In genomic region chr6:137126861-137127260, GRCm38 (mm10) we compare ENCODE assay signal across 23 mouse cellular contexts. TPM values are rescaled to one million over a fixed set of nuclear protein-coding genes. Genes with fewer than 3 reads are reported as not detected.
DNase-seq lines count a peak whose midpoint lies in the region; ATAC-seq lines count a peak whose summit lies in the region.
"Had no signal": no experiment of that assay in that cellular context is flagged by ENCODE, and none has a peak within 500 bp of the region (broad histone marks: within the 10 kb centered on the region; RNA-seq: fewer than 3 reads in every experiment).

No protein-coding gene starts in this region.

- H3K36me3 ChIP-seq in heart, embryonic 11.5 days (ENCODE audit: control insufficient read depth, insufficient read depth, low read length), result no peaks in the 10 kb centered on the region
- no peaks in the 10 kb centered on the region for H3K36me3 ChIP-seq in limb, embryonic 12.5 days
- no peaks in the 10 kb centered on the region for H3K36me3 ChIP-seq in limb, embryonic 10.5 days
- H3K36me3 ChIP-seq in embryonic facial prominence, embryonic 15.5 days, result no peaks in the 10 kb centered on the region
- no peaks in the 10 kb centered on the region for H3K36me3 ChIP-seq in stomach, embryonic 15.5 days
- H3K36me3 ChIP-seq: hindbrain, embryonic 13.5 days; limb, embryonic 13.5 days; liver, embryonic 15.5 days; midbrain, embryonic 12.5 days had no signal

- H3K9ac ChIP-seq in heart, embryonic 11.5 days (ENCODE audit: low read depth, low read length), result no peak overlapping the region
- H3K9ac ChIP-seq in limb, embryonic 12.5 days (replicated peaks), result no peak overlapping the region
- no peak overlapping the region for H3K9ac ChIP-seq in embryonic facial prominence, embryonic 15.5 days
- H3K9ac ChIP-seq in stomach, embryonic 15.5 days, result no peak overlapping the region
- H3K9ac ChIP-seq: forebrain, embryonic 13.5 days; hindbrain, embryonic 13.5 days; limb, embryonic 13.5 days; liver, embryonic 15.5 days; midbrain, embryonic 12.5 days had no signal

- 0 out of 2 replicates have a peak overlapping the region, but pooled peaks have one; percentile 41 for H3K27ac ChIP-seq in heart, embryonic 11.5 days (ENCODE audit: low read depth, low read length)
- H3K27ac ChIP-seq in limb, embryonic 12.5 days, result peak overlapping the region; percentile 50; the same call in 1 of the 2 replicates
- no peak overlapping the region for H3K27ac ChIP-seq in limb, embryonic 10.5 days
- peak overlapping the region; percentile 55 for H3K27ac ChIP-seq in embryonic facial prominence, embryonic 15.5 days (replicated peaks)
- peak overlapping the region; percentile 68 for H3K27ac ChIP-seq in stomach, embryonic 15.5 days
- H3K27ac ChIP-seq: forebrain, embryonic 13.5 days; hindbrain, embryonic 13.5 days; layer of hippocampus, adult 2 months; left cerebral cortex, adult 2 months; liver, embryonic 15.5 days; macrophage; midbrain, embryonic 12.5 days had no signal

- H3K9me3 ChIP-seq in heart, embryonic 11.5 days (replicated peaks; ENCODE audit: control insufficient read depth, low read length), result no peaks in the 10 kb centered on the region
- no peaks in the 10 kb centered on the region for H3K9me3 ChIP-seq in limb, embryonic 12.5 days
- no peaks in the 10 kb centered on the region for H3K9me3 ChIP-seq in limb, embryonic 10.5 days (replicated peaks)
- H3K9me3 ChIP-seq in embryonic facial prominence, embryonic 15.5 days (replicated peaks), result no peaks in the 10 kb centered on the region
- H3K9me3 ChIP-seq in stomach, embryonic 15.5 days, result no peaks in the 10 kb centered on the region
- H3K9me3 ChIP-seq: forebrain, embryonic 13.5 days; hindbrain, embryonic 13.5 days; limb, embryonic 13.5 days; liver, embryonic 15.5 days; midbrain, embryonic 12.5 days had no signal

- peaks cover 15% of the 10 kb centered on the region for H3K4me1 ChIP-seq in heart, embryonic 11.5 days (ENCODE audit: control insufficient read depth, insufficient read depth, low read length)
- peaks cover 16% of the 10 kb centered on the region for H3K4me1 ChIP-seq in limb, embryonic 12.5 days (replicated peaks)
- peaks cover 28% of the 10 kb centered on the region for H3K4me1 ChIP-seq in limb, embryonic 10.5 days
- H3K4me1 ChIP-seq in embryonic facial prominence, embryonic 15.5 days, result peaks cover 15% of the 10 kb centered on the region
- H3K4me1 ChIP-seq in stomach, embryonic 15.5 days, result peaks cover 12% of the 10 kb centered on the region
- H3K4me1 ChIP-seq: forebrain, embryonic 13.5 days; liver, embryonic 15.5 days; midbrain, embryonic 12.5 days had no signal

- no peak overlapping the region for H3K4me3 ChIP-seq in heart, embryonic 11.5 days (ENCODE audit: low read depth, low read length)
- no peak overlapping the region for H3K4me3 ChIP-seq in limb, embryonic 12.5 days (replicated peaks)
- no peak overlapping the region for H3K4me3 ChIP-seq in limb, embryonic 10.5 days
- no peak overlapping the region for H3K4me3 ChIP-seq in embryonic facial prominence, embryonic 15.5 days (replicated peaks)
- no peak overlapping the region for H3K4me3 ChIP-seq in stomach, embryonic 15.5 days (replicated peaks)
- H3K4me3 ChIP-seq: forebrain, embryonic 13.5 days; hindbrain, embryonic 13.5 days; layer of hippocampus, adult 2 months; left cerebral cortex, adult 2 months; limb, embryonic 13.5 days; liver, embryonic 15.5 days; midbrain, embryonic 12.5 days had no signal

- 62% methylated on average over 5 of the region's 5 CpGs for WGBS in heart, embryonic 11.5 days (ENCODE audit: insufficient replicate concordance)
- 51% methylated on average over 5 of the region's 5 CpGs for WGBS in limb, embryonic 12.5 days
- WGBS in limb, embryonic 10.5 days, result 54% methylated on average over 5 of the region's 5 CpGs
- WGBS in embryonic facial prominence, embryonic 15.5 days, result 47% methylated on average over 5 of the region's 5 CpGs
- WGBS in stomach, embryonic 15.5 days, result 28% methylated on average over 5 of the region's 5 CpGs

- no peaks in the 10 kb centered on the region for H3K27me3 ChIP-seq in heart, embryonic 11.5 days (ENCODE audit: control insufficient read depth, insufficient read depth, low read length)
- no peaks in the 10 kb centered on the region for H3K27me3 ChIP-seq in limb, embryonic 12.5 days
- H3K27me3 ChIP-seq in limb, embryonic 10.5 days (ENCODE audit: low read depth, poor library complexity, severe bottlenecking), result no peaks in the 10 kb centered on the region
- no peaks in the 10 kb centered on the region for H3K27me3 ChIP-seq in embryonic facial prominence, embryonic 15.5 days
- H3K27me3 ChIP-seq in stomach, embryonic 15.5 days (replicated peaks), result no peaks in the 10 kb centered on the region
- H3K27me3 ChIP-seq: forebrain, embryonic 13.5 days; hindbrain, embryonic 13.5 days; limb, embryonic 13.5 days; liver, embryonic 15.5 days; midbrain, embryonic 12.5 days; Patski had no signal

- ATAC-seq in heart, embryonic 11.5 days (replicated peaks; ENCODE audit: insufficient number of reproducible peaks, low FRiP score, low TSS enrichment), result no peak
- no peak for ATAC-seq in limb, embryonic 12.5 days (ENCODE audit: insufficient number of reproducible peaks, insufficient read depth, low FRiP score, low TSS enrichment, low read depth)
- ATAC-seq in embryonic facial prominence, embryonic 15.5 days (ENCODE audit: insufficient number of reproducible peaks, low FRiP score, low TSS enrichment, low read depth), result no peak
- no peak for ATAC-seq in stomach, embryonic 15.5 days (ENCODE audit: insufficient read depth, low FRiP score, low read depth)
- ATAC-seq: activated CD4-positive, CD25-positive, alpha-beta regulatory T cell, adult 4 months; forebrain, embryonic 13.5 days had no signal

- no peak overlapping the region for H3K4me2 ChIP-seq in heart, embryonic 11.5 days
- no peak overlapping the region for H3K4me2 ChIP-seq in limb, embryonic 12.5 days
- H3K4me2 ChIP-seq in embryonic facial prominence, embryonic 15.5 days (replicated peaks), result no peak overlapping the region
- no peak overlapping the region for H3K4me2 ChIP-seq in stomach, embryonic 15.5 days
- H3K4me2 ChIP-seq: forebrain, embryonic 13.5 days; hindbrain, embryonic 13.5 days; limb, embryonic 13.5 days; liver, embryonic 15.5 days; midbrain, embryonic 12.5 days had no signal

- DNase-seq in heart, adult 18-20 months, result no peak
- no peak for DNase-seq in limb, embryonic 10.5 days (ENCODE audit: low spot score)
- DNase-seq in left cerebral cortex, adult 9 months (ENCODE audit: low spot score in 2 of 2), result no peak
- no peak for DNase-seq in spleen, postnatal 10 days (ENCODE audit: low spot score in 2 of 2)
- DNase-seq: adrenal gland, postnatal 25 days; B cell, adult 2 months; cerebellum, adult 8-10 months; retina, postnatal 1 day had no signal

RNA-seq across cellular contexts. Expression of gene Rerg, which starts 43.4 kb away (rescaled TPM):
- polyA plus RNA-seq in heart, embryonic 11.5 days (2014; fragmentation: Nextera tagmentation; extraction: Ambion mirVana), result 4.4 and 4.6 TPM in 2 replicates
- total RNA-seq in heart, adult 18-20 months (2021), result 1 to 10 TPM; 3.1 to 3.8 TPM
- polyA plus RNA-seq in limb, embryonic 12.5 days (2016; fragmentation: Nextera tagmentation; extraction: Ambion mirVana), result 4.3 and 5.1 TPM in 2 replicates
- 1.2 and 1.3 TPM in 2 replicates for polyA plus RNA-seq in limb, embryonic 10.5 days (2016; fragmentation: Nextera tagmentation; extraction: Ambion mirVana)
- polyA plus RNA-seq in embryonic facial prominence, embryonic 15.5 days (2015; fragmentation: Nextera tagmentation; extraction: Ambion mirVana), result 28.1 and 31.9 TPM in 2 replicates
- 25.3 and 26.3 TPM in 2 replicates for polyA plus RNA-seq in stomach, embryonic 15.5 days (2015; fragmentation: Nextera tagmentation; extraction: Ambion mirVana)
- total RNA-seq: common myeloid progenitor, adult 5-6 weeks had no signal
- polyA plus RNA-seq: activated CD4-positive, CD25-positive, alpha-beta regulatory T cell, adult 4 months; macrophage had no signal
